Mouse (Mus musculus) midbrain, embryonic 10.5 days (tissue): Measurements from ENCODE around the gene Hoxd1. TPM values are rescaled to one million over a fixed set of nuclear protein-coding genes. Genes with fewer than 3 reads are reported as not detected.

Experiments
- DNase-seq: peaks from one replicate; pipeline ENCODE4 v3.0.0-alpha.2; 2017; ENCODE audit warnings: low spot score
- H3K27ac ChIP-seq: fragments of 300-500 bp; sonication (generic); replicated peaks from 2 replicates; pipeline ENCODE4 v1.5.1; 2016; ENCODE audit warnings: mild to moderate bottlenecking
- H3K27me3 ChIP-seq: fragments of 300-500 bp; sonication (generic); 2 replicates; pipeline ENCODE4 v1.6.1; 2016; ENCODE audit warnings: low read depth, mild to moderate bottlenecking; ENCODE audit not compliant: poor library complexity, severe bottlenecking
- H3K36me3 ChIP-seq: fragments of 300-500 bp; sonication (generic); 2 replicates; pipeline ENCODE4 v1.6.1; 2016; ENCODE audit warnings: mild to moderate bottlenecking, moderate library complexity
- H3K4me1 ChIP-seq: fragments of 300-500 bp; sonication (generic); 2 replicates; pipeline ENCODE4 v1.6.1; 2016
- H3K4me3 ChIP-seq: fragments of 300-500 bp; sonication (generic); 2 replicates; pipeline ENCODE4 v1.5.1; 2016; ENCODE audit warnings: mild to moderate bottlenecking, moderate library complexity
- H3K9me3 ChIP-seq: fragments of 300-500 bp; sonication (generic); replicated peaks from 2 replicates; pipeline ENCODE4 v1.6.1; 2016; ENCODE audit warnings: mild to moderate bottlenecking
- WGBS: fragments of 180-500 bp; shearing (Covaris S2); methylation state at CpG from one replicate; pipeline ENCODE4 v1.1.7; 2016; 5-methylcytosine and 5-hydroxymethylcytosine counted together
- polyA plus RNA-seq: library from polyadenylated mRNA; unstranded; fragments of >200 nt; fragmentation: Nextera tagmentation; extraction: Ambion mirVana; gene quantifications from 2 replicates; pipeline ENCODE4 v1.2.1, GENCODE M21; 2016

Hoxd1 gene
- polyA plus RNA-seq: not detected in 2 replicates

- peak; percentile 75 for DNase-seq
- WGBS: under 1% methylated on average over 61 of the region's 61 CpGs
- peak within 1 kb of the TSS; percentile 55 for H3K4me3 ChIP-seq
- no peaks in the 10 kb centered on the region for H3K36me3 ChIP-seq
- peaks cover 21% of the 10 kb centered on the region for H3K4me1 ChIP-seq
- no peak within 1 kb of the TSS for H3K27ac ChIP-seq
- H3K27me3 ChIP-seq: peaks cover 95% of the 10 kb centered on the region
- no peaks in the 10 kb centered on the region for H3K9me3 ChIP-seq
Observed at GRCm38 (mm10) chr2:74762522-74763244, at the start of gene Hoxd1. Gene Hoxd1, plus strand, starts transcription at chr2:74762980.

GRCm38 (mm10) chr2:74713239-74714150 is 49.3 kb upstream of the Hoxd1 start:
- no peaks in the 10 kb centered on the region for H3K9me3 ChIP-seq
- no peak overlapping the region for H3K27ac ChIP-seq
- WGBS: 4% methylated on average over 19 of the region's 19 CpGs
- H3K36me3 ChIP-seq: no peaks in the 10 kb centered on the region
- H3K4me3 ChIP-seq: no peak overlapping the region
- DNase-seq: no peak
- peaks cover 100% of the 10 kb centered on the region for H3K27me3 ChIP-seq
- peaks cover 11% of the 10 kb centered on the region for H3K4me1 ChIP-seq

- Histone ChIP-seq H3K9me3 (no peaks in the 10 kb centered on the region), H3K36me3 (no peaks in the 10 kb centered on the region), H3K4me3 (no peak overlapping the region), H3K27me3 (peaks cover 100% of the 10 kb centered on the region), H3K27ac (no peak overlapping the region), H3K4me1 (peaks cover 11% of the 10 kb centered on the region)
- WGBS: 4% methylated on average over 18 of the region's 18 CpGs
- DNase-seq: no peak
Observed at GRCm38 (mm10) chr2:74714156-74714789, 48.5 kb upstream of the Hoxd1 start.

GRCm38 (mm10) chr2:74714881-74715280 is 47.9 kb upstream of the Hoxd1 start:
- H3K4me1 ChIP-seq: peaks cover 11% of the 10 kb centered on the region
- H3K4me3 ChIP-seq: no peak overlapping the region
- H3K27ac ChIP-seq: no peak overlapping the region
- H3K36me3 ChIP-seq: no peaks in the 10 kb centered on the region
- no peak for DNase-seq
- H3K27me3 ChIP-seq: peaks cover 100% of the 10 kb centered on the region
- H3K9me3 ChIP-seq: no peaks in the 10 kb centered on the region
- under 1% methylated on average over 14 of the region's 14 CpGs for WGBS

- WGBS: 3% methylated on average over 26 of the region's 26 CpGs
- peak; percentile 90 for DNase-seq
- H3K9me3 ChIP-seq: no peaks in the 10 kb centered on the region
- peaks cover 100% of the 10 kb centered on the region for H3K27me3 ChIP-seq
- no peak overlapping the region for H3K27ac ChIP-seq
- H3K36me3 ChIP-seq: no peaks in the 10 kb centered on the region
- peak overlapping the region; percentile 41 for H3K4me3 ChIP-seq
- peaks cover 11% of the 10 kb centered on the region for H3K4me1 ChIP-seq
Observed at GRCm38 (mm10) chr2:74715504-74716241, 47.1 kb upstream of the Hoxd1 start.

- no peak overlapping the region for H3K27ac ChIP-seq
- DNase-seq: no peak
- peaks cover 100% of the 10 kb centered on the region for H3K27me3 ChIP-seq
- H3K4me3 ChIP-seq: no peak overlapping the region
- H3K4me1 ChIP-seq: peaks cover 5% of the 10 kb centered on the region; the same call in 1 of the 2 replicates
- 5% methylated on average over 2 of the region's 2 CpGs for WGBS
- no peaks in the 10 kb centered on the region for H3K36me3 ChIP-seq
- no peaks in the 10 kb centered on the region for H3K9me3 ChIP-seq
Observed at GRCm38 (mm10) chr2:74720384-74720783, 42.4 kb upstream of the Hoxd1 start.

GRCm38 (mm10) chr2:74720955-74721491 is 41.8 kb upstream of the Hoxd1 start:
- WGBS: 2% methylated on average over 5 of the region's 5 CpGs
- Histone ChIP-seq H3K4me1 (peaks cover under 1% of the 10 kb centered on the region; the same call in 1 of the 2 replicates), H3K36me3 (no peaks in the 10 kb centered on the region), H3K27ac (no peak overlapping the region), H3K27me3 (peaks cover 100% of the 10 kb centered on the region), H3K9me3 (no peaks in the 10 kb centered on the region), H3K4me3 (no peak overlapping the region)
- DNase-seq: peak; percentile 14

- Histone ChIP-seq H3K4me1 (no peaks in the 10 kb centered on the region), H3K4me3 (no peak overlapping the region), H3K9me3 (no peaks in the 10 kb centered on the region), H3K27me3 (peaks cover 100% of the 10 kb centered on the region), H3K36me3 (no peaks in the 10 kb centered on the region), H3K27ac (no peak overlapping the region)
- DNase-seq: peak; percentile 25
- 6% methylated on average over 6 of the region's 6 CpGs for WGBS
Observed at GRCm38 (mm10) chr2:74721882-74722281, 40.9 kb upstream of the Hoxd1 start.

- Histone ChIP-seq H3K27me3 (peaks cover 100% of the 10 kb centered on the region), H3K9me3 (no peaks in the 10 kb centered on the region), H3K36me3 (no peaks in the 10 kb centered on the region), H3K4me1 (peaks cover 9% of the 10 kb centered on the region), H3K4me3 (no peak overlapping the region), H3K27ac (no peak overlapping the region)
- no peak for DNase-seq
- WGBS: 2% methylated on average over 8 of the region's 8 CpGs
Observed at GRCm38 (mm10) chr2:74722949-74723348, 39.8 kb upstream of the Hoxd1 start.

GRCm38 (mm10) chr2:74724244-74725015 is 38.4 kb upstream of the Hoxd1 start:
- Histone ChIP-seq H3K27me3 (peaks cover 100% of the 10 kb centered on the region), H3K9me3 (no peaks in the 10 kb centered on the region), H3K27ac (no peak overlapping the region), H3K36me3 (no peaks in the 10 kb centered on the region), H3K4me1 (peaks cover 9% of the 10 kb centered on the region), H3K4me3 (no peak overlapping the region)
- 5% methylated on average over 7 of the region's 7 CpGs for WGBS
- peak; percentile 28 for DNase-seq

GRCm38 (mm10) chr2:74725171-74725570 is 37.6 kb upstream of the Hoxd1 start:
- peak; percentile 52 for DNase-seq
- no peak overlapping the region for H3K4me3 ChIP-seq
- H3K4me1 ChIP-seq: peaks cover 9% of the 10 kb centered on the region
- no peaks in the 10 kb centered on the region for H3K36me3 ChIP-seq
- 1% methylated on average over 17 of the region's 17 CpGs for WGBS
- H3K27me3 ChIP-seq: peaks cover 100% of the 10 kb centered on the region
- H3K27ac ChIP-seq: no peak overlapping the region
- no peaks in the 10 kb centered on the region for H3K9me3 ChIP-seq
